Mouse (Mus musculus): ENCODE measurements around the gene Vamp8. TPM values are rescaled to one million over a fixed set of nuclear protein-coding genes. Genes with fewer than 3 reads are reported as not detected.
A peak's percentile ranks its signal among the peaks of the same experiment; 100 is the strongest.

The Vamp8 gene
- polyA plus RNA-seq, 1 experiment: 34.0 TPM

DNA sequence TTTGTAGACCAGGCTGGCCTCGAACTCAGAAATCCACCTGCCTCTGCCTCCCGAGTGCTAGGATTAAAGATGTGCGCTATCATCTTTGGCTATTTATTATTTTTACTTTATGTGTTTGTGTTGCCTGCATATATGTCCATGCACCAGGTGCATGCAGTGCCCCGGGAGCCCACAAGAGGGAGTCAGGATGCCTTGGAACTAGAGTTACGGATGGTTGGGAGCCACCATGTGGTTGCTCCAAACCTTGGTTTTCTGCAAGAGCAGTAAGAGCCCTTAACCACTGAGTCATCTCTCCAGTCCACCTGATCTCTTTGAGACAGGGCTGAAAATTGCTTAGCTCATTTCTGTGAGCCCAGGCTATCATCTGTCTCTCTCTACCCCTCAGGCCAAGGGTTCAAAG lies 16.6 kb upstream of the Vamp8 start:
- peak; percentile 66 to 92 for DNase-seq (ENCODE audit: extremely low spot score in 1 of 2, low spot score in 1 of 2)

DNA sequence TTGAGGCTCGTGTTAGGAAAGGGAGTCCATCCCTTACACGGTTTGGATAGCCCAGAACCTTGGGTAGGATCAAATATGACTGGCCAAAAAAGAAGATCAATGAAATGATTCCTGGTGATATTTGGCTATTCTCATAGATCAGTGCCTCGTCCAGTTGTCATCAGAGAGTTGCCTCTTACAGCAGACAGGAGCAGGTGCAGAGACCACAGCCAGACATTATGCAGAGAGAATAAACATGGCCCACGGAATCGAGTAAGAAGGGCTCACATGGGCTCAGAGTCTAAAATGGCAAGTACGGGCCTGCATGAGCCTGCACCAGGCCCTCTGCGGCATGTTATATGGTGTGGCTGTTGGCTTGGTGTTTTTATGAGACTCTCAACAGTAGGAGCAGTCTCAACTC lies 14.9 kb upstream of the Vamp8 start:
- DNase-seq (ENCODE audit: extremely low spot score in 1 of 2, low spot score in 1 of 2): no peak

DNA sequence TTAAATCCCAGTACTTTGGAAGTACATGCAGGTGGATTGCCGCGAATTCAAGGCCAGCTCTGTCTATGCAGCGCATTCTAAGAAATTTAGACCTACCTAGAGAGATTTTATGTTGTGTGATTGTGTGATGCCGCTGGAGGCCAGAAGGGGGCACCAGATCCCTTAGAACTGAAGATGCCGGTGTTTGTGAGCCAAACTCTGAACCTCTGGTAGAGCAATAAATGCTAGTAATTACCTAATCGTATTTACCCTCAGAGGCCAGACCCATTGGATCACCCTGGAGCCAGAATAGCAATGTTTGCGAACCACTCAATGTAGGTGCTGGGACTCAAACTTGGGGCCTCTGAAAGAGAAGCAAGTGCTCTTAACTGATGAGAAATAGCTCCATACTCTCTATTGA lies 11.4 kb upstream of the Vamp8 start:
- DNase-seq (ENCODE audit: extremely low spot score in 1 of 2, low spot score in 1 of 2): peak; percentile 46 to 85

DNA sequence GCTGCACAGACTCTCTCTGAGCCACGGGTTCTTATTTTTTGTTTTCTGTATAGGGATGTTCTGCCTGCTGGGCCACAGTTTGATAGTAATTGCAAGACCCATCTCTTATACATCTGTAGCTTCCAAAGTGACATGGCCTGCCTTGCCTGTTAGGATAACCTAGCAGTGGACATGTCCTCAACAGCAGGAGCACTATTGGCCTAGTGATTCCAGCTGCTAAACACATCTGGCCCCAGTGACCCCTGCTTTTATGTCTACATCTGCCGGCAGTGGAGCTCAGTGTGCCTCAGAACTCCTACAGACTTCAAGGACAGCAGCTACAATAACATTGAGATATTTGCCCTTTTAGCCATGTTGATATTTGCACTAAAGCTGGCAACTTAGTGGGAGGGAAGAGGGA lies 9.5 kb upstream of the Vamp8 start:
- no peak for DNase-seq (ENCODE audit: extremely low spot score in 1 of 2, low spot score in 1 of 2)

DNA sequence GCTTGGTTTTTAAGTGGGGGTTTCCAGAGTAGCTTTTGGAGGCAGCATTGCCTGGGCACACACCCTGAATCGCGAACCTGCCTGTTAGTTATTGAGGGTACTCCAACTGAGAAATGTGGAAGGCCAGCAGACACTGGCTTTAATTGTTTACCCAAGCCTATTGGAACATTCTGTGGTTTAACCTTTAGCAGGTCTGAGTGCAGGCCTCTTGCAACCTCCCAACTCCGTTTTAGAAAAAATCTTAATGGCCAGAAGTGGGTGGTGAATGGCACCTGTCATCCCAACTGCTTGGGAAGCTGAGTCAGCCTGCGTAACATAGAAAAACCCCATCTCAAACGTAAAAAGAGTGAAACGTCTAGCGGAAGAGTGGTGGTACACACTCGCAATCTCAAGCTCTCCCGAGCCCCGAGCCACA lies 6.3 kb upstream of the Vamp8 start:
- DNase-seq (ENCODE audit: extremely low spot score in 1 of 2, low spot score in 1 of 2): no peak

DNA sequence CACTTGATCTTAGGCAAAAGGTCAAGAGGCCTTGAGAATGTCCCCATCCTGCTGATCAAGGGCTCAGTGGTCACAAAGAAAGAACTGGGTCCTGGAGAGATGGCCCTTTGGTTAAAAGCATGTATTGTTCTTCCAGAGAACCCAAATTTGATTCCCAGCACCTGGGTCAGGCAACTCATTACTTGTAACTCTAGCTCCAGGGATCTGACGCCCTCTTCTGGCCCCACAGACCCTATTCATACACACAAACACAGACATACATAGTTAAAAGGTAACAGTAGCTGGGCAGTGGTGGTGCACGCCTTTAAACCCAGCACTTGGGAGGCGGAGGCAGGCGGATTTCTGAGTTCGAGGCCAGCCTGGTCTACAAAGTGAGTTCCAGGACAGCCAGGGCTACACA lies 1.8 kb upstream of the Vamp8 start:
- DNase-seq (ENCODE audit: extremely low spot score in 1 of 2, low spot score in 1 of 2): no peak

DNA sequence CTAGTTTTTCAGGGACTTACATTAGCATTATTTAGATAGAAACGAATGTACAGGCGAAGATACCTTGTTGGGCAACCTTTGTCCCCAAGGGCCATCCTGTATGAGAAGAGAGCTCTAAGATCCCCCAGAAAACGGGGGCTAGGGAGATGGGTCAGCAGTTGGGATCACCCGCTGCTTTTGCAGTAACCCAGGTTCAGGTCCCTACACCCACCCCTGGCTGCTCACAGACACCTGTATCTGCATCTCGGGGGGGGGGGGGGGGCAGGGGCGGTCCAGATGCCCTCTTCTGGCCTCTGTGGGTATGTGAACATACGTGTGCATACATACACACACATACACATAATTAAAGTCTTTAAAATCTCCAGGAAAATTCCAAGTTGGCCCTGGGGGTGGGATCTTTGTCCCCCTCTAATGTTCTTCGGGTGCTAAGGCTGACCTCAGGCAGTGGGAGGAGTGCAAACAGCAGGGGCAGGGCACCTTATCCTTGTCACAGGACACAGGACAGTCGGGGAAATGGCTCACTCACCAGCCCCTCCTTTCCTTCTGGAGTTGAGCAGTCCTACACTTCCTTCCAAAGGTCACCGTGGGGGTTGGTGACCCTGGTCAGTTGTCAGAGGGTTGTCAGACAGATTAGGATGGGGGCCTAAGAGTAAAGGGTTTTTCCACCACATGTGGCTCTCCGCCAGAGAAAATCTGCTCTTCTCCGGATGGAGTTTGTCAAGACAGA lies 455 bp upstream of the Vamp8 start:
- no peak for DNase-seq (ENCODE audit: extremely low spot score in 1 of 2, low spot score in 1 of 2)

DNA sequence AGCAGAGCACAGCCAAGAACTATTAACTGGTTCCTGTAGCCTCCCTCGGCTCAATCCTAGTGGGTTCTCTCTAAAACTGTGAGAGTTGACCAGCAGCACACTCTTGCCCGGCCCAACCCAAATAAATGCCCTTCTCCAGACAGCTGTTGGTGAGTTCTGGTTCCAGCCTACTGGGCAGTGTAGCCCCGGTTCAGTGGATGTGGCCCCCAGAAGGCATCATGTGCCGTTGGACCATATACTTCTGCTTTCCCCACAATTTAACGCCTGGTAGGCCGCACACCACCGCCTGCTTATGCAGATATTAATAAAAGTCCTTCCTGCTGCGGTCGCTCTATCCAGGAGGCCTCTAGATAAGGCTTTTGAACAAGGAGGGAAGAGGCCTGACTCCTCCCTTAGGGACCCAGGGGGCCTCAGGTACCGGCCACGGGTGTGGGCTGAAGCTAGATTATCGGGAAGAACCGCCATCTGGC lies 997 bp downstream of the Vamp8 start:
- DNase-seq (ENCODE audit: extremely low spot score in 1 of 2, low spot score in 1 of 2): no peak

DNA sequence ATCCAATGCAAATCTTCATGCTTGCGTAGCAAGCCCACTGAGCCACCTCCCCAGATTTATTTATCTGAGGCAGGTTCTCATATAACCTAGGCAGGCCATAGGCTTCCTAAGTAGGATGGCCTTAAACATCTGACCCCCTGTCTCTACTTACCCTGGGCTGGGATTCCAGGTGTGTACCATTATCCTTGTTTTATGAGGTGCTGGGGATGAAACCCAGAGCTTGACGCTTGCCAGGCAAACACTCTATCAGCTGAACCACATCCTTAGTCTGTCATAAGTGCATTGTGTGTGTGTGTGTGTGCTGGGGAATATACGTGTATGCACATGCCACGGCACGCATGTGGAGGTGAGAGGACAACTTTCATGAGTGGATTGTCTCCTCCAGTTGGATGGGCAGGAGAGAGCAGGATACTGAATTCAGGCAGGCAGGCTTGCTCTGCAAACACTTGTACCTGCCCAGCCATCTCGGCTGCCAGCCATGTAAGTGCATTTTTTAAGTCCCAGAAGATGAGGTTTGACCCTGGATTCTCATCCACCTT lies 1.6 kb downstream of the Vamp8 start:
- DNase-seq (ENCODE audit: extremely low spot score in 1 of 2, low spot score in 1 of 2): no peak

DNA sequence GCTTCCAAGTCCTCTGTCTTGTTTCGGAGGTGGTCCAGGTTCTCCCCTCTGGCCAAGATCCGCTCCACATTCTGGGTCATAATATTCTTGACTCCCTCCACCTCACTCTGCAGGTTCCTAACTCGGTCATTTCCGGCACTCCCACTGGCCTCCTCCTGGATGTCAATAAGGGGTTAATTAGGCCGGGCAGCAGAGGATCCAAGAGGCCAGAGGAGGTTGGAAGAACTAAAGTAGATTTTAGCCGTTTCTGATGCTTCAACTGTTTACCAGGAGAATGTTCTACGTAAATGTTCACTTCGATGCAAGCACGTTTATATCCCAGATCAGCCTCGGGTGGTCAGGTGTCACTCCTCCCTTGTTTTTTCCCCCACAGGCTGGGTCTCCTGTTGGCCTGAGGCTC lies 2.2 kb downstream of the Vamp8 start:
- DNase-seq (ENCODE audit: extremely low spot score in 1 of 2, low spot score in 1 of 2): no peak

DNA sequence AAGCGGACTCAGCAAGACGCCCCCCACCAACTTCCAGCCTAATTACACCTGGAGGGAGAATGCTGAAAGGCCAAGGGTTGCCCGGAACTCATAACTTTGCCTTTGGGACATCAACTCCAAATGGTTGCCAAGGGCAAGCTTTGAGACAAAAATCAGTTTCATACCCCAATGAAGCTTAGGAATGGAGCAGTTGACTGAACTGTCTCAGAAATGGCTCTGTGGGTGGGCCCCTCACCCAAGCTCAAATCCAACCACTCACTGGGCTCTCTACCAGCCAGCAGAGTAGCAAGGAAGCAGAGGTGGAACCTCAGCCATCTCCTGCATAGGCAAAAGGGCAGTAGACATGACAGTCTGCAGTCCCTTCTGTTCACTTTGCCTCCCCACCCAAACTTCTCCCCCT lies 2.7 kb downstream of the Vamp8 start:
- DNase-seq (ENCODE audit: extremely low spot score in 1 of 2, low spot score in 1 of 2): no peak

DNA sequence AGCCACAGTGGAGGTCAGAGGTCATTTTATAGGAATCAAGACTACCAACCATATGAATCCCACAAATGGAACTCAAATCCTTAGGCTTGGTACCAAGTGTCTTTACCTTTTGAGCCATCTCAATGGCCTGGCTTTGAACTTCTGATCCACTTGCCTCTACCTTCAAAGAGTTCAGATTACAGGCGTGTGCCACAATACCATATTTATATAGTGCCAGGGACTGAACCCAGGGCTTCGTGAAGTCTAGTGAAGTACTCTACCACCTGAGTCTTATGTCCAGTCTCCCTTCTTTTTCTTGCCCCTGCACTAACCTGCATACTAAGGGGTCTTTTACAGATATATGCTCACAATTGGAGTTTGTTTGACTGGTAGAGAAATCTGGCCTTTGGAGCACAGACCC lies 3.9 kb downstream of the Vamp8 start:
- DNase-seq (ENCODE audit: extremely low spot score in 1 of 2, low spot score in 1 of 2): no peak

DNA sequence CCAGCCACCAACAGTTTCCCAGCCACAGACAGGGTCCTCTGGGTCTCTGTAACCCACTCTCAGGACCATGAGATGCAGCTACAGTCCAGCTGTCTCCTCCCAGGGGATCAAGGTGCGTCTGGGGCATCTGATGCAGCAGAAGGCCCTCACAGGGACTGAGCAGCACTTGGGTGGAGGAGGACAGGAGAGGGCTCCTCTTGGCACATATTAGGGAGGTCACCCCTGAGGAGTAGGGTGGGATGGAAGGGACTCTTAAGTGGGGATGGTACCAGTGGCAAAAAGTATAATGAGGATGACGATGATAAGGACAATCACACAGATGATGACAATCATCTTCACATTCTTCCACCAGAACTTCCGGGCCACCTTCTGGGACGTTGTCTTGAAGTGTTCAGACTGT lies 5.2 kb downstream of the Vamp8 start:
- DNase-seq (ENCODE audit: extremely low spot score in 1 of 2, low spot score in 1 of 2): no peak

DNA sequence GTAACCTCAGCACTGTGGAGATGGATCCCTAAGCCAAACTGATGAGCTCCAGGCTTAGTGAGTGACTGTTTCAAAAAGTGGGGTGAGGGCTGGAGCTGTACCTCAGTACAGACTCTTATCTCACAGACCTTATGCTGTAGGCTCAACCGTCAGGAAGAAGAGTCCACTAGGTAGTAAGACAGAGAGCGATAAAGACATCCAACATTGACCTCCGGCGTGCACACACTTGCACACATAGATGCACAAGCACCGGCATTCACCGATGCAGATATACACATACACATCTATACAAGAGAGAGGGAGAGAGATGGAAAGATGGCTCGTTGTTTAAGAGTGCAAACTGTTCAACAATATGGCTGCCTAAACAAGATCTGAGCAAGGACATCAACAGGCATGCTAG lies 6.6 kb downstream of the Vamp8 start:
- no peak for DNase-seq (ENCODE audit: extremely low spot score in 1 of 2, low spot score in 1 of 2)

DNA sequence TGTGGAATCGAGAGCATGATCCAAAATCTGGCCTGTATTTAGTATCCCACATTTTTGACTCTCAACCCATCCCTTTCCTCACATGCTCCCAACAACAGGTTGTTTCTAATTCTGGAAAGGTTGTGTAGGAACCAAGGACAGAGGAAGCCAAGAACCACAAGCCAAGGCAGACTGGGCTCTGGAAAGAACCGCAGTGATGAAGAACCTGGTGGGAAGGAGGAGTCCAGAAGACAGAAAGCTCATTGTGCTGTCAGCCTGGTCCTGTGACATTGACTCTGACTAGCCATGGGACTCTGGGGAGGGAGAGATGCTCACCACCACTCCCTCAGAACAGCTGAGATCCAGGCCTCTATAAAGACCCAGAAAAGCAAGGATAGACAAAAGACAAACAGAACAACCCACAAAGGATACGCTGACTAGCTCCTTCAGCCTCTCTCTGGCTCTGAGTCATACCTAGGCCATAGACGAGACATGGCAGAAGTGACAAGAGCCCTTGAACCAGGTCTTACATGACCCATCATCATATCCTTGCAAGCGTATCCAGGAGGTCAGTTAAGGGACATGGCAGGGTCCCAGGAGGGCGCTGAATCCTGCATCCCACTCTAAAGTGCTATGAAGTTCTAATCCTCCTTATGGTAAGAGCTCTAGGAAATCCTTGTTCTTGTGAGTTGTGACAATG lies 7.2 kb downstream of the Vamp8 start:
- no peak for DNase-seq (ENCODE audit: extremely low spot score in 1 of 2, low spot score in 1 of 2)

DNA sequence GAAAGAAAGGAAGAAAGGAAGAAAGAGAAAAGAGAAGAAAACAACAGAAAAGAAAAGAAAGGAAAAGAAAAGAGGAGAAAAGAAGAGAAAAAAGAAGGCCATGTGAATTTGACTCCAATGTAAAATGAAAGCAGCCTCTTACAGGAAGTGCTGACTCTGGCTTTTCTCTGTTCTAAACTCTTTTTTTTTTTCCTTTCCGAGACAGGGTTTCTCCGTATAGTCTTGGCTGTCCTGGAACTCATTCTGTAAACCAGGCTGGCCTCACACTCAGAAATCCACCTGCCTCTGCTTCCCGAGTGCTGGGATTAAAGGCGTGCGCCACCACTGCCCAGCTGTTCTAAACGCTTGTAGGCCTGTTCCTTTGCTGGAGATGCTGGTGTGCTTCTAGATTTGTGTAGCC lies 8.0 kb downstream of the Vamp8 start:
- no peak for DNase-seq (ENCODE audit: extremely low spot score in 1 of 2, low spot score in 1 of 2)

DNA sequence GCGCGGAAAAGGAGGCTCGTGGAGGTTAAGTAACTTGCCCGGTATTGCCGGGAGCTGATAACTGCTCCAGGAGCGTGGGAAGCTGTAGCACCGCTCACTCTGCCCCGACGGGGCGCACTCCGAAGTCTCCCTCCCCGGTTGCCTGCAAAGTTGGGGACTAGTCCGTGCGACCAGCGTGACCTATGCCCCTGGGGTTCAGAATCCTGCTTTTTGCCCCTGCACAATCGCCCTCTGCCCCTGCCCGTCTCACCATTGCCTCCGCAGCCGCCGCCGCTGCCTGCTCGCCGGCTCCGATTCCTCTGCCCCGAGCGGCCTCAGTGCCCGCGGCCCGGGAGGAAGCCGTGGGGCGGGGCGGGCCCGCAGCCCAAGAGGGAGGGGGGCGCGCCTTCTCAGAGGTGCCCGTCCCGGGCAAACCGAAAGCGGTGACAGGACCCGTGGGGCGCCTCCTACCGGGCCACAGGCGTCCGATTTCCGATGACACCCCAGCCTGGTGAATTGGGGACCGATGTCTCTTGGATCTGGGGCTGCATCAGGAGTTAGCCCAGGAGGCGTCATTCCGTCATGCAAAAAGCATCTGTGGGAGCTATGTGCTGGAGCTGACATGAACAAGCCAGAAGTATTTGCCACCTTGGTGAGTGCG lies 10.3 kb downstream of the Vamp8 start, which contains the start of gene Vamp5:
Gene Vamp5, minus strand, starts transcription at position 338 of the 640 bp plus-strand sequence.
- DNase-seq (ENCODE audit: extremely low spot score in 1 of 2, low spot score in 1 of 2): no peak

DNA sequence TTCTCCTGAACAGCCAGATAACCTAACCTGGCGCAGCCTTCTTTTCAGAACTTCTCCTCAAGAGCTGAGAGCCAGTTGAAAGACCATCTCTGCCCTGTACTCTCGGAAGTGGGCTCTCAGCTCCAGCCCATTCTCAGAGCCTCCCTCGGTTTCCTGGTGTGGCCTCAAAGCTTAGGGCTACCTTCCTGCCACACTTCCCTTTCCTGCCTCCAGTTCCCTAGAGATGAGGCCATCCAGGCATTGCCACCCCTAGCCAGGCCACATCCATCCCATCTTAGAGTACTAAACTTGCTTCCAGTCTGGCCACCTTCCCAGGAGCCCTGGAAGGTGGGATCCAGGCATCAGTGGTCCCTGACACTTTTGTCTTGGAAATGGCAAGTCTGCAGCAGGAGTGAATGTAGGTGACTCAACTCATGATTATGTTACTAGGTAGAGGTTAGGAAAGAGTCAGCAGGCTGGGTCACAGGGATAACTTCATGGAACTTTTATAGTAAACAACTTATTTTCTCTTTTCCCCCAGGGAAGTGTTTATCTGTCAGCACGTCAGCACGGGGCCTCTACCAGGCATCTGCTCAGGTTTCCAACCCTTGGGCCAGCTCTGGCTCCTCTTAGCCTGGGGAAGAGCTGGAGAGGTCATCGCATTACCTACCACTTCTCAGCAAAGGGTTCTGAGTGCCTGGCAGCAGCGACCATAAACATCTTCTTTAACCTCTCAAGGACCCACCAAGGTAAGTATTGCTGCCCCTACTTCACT lies 10.9 kb downstream of the Vamp8 start:
- DNase-seq (ENCODE audit: extremely low spot score in 1 of 2, low spot score in 1 of 2): no peak

DNA sequence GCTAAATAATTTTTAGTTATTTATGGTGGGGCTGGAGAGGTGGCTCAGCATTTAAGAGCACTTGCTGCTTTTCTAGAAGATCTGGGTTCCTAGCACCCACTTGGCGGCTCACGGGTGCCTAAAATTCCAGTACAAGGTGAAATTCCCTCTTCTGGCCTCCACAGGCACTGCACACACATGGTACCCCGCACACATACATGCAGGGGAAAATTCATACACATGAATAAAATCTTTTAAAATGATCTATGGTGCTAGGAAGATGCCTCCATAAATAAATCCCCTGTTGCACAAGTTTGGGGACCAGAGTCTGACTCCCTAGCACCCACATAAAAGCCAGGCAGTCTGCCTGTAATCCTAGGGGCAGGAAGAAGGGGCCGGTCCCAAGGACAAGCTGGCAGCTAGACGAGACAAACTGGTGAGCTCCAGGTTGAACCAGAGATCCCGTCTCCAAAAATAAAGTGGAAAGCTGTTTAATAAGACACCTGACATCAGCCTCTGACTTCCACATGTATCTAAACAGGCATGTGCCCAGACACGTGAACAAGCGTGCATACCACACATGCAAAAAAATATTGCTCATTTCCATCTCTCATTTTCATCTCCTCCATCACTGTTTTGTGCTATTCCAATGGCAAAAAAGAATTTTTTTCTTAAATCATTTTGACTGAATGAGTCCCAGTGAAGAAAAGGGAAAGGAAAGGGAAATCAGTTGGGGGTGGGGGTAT lies 11.8 kb downstream of the Vamp8 start:
- DNase-seq (ENCODE audit: extremely low spot score in 1 of 2, low spot score in 1 of 2): no peak

All from frontal cortex, adult 2 months (tissue).